Mouse (Mus musculus) lung, postnatal 10 days (tissue): ENCODE data around the gene Gramd4.
A peak's percentile ranks its signal among the peaks of the same experiment; 100 is the strongest.

Experiments used
- DNase-seq: peaks from one replicate; pipeline ENCODE4 v3.0.0; 2021

Gramd4 gene

GRCm38 (mm10) chr15:86057413-86057812, at the start of gene Gramd4:
Gene Gramd4, plus strand, starts transcription at chr15:86057695.
- no peak for DNase-seq

GRCm38 (mm10) chr15:86013130-86013529, 44.4 kb upstream of the Gramd4 start:
- no peak for DNase-seq

GRCm38 (mm10) chr15:86013656-86014055, 43.8 kb upstream of the Gramd4 start:
- DNase-seq = no peak

- DNase-seq = peak; percentile 59
These were observed 42.5 kb upstream of the Gramd4 start for GRCm38 (mm10) chr15:86015026-86015425.

- DNase-seq = no peak
These were observed 41.5 kb upstream of the Gramd4 start for GRCm38 (mm10) chr15:86015860-86016541.

- DNase-seq = no peak
These were observed 40.2 kb upstream of the Gramd4 start for GRCm38 (mm10) chr15:86017336-86017735.

- DNase-seq = no peak
These were observed 38.6 kb upstream of the Gramd4 start for GRCm38 (mm10) chr15:86018753-86019512.

GRCm38 (mm10) chr15:86020008-86020407, 37.5 kb upstream of the Gramd4 start:
- no peak for DNase-seq

GRCm38 (mm10) chr15:86021301-86021700, 36.2 kb upstream of the Gramd4 start:
- DNase-seq = no peak

GRCm38 (mm10) chr15:86021971-86022370, 35.5 kb upstream of the Gramd4 start:
- DNase-seq = no peak

- no peak for DNase-seq
These were observed 29.6 kb upstream of the Gramd4 start for GRCm38 (mm10) chr15:86027871-86028270.

- DNase-seq = no peak
These were observed 27.5 kb upstream of the Gramd4 start for GRCm38 (mm10) chr15:86029981-86030380.

- DNase-seq = peak; percentile 56
These were observed 24.7 kb upstream of the Gramd4 start for GRCm38 (mm10) chr15:86032811-86033190.

GRCm38 (mm10) chr15:86033191-86033841, 24.2 kb upstream of the Gramd4 start, which contains the start of gene Celsr1:
Gene Celsr1, minus strand, starts transcription at chr15:86033777.
- peak; percentile 28 for DNase-seq

- peak; percentile 72 for DNase-seq
These were observed 23.4 kb upstream of the Gramd4 start for GRCm38 (mm10) chr15:86034021-86034523.

GRCm38 (mm10) chr15:86034781-86035360, 22.6 kb upstream of the Gramd4 start:
- peak; percentile 48 for DNase-seq

GRCm38 (mm10) chr15:86035913-86036312, 21.6 kb upstream of the Gramd4 start:
- DNase-seq = peak; percentile 33

- peak; percentile 83 for DNase-seq
These were observed 18.7 kb upstream of the Gramd4 start for GRCm38 (mm10) chr15:86038802-86039201.

GRCm38 (mm10) chr15:86041421-86041820, 16.1 kb upstream of the Gramd4 start:
- DNase-seq = no peak

- no peak for DNase-seq
These were observed 15.1 kb upstream of the Gramd4 start for GRCm38 (mm10) chr15:86042364-86042763.

GRCm38 (mm10) chr15:86049510-86049909, 8.0 kb upstream of the Gramd4 start:
- DNase-seq = no peak

GRCm38 (mm10) chr15:86050170-86050743, 7.2 kb upstream of the Gramd4 start:
- no peak for DNase-seq

GRCm38 (mm10) chr15:86051152-86051551, 6.3 kb upstream of the Gramd4 start:
- no peak for DNase-seq
